Mouse (Mus musculus) MEL (cell line): ENCODE results near the gene Dnase1l2. TPM values are rescaled to one million over a fixed set of nuclear protein-coding genes. Genes with fewer than 3 reads are reported as not detected.

Experiments used
- DNase-seq: peaks from one replicate; pipeline ENCODE4 v3.0.0; 2011; ENCODE audit warnings: low read depth, low spot score
- H3K27ac ChIP-seq: 2 replicates; pipeline ENCODE4 v1.5.1; 2012; ENCODE audit warnings: low read depth, mild to moderate bottlenecking, control low read depth, low read length, moderate library complexity; ENCODE audit not compliant: control insufficient read depth
- H3K27me3 ChIP-seq, 2 experiments: fragments of 150-350 bp in 1 of 2; sonication (generic) in 1 of 2; 2 replicates each; pipeline ENCODE4 v1.6.1; 2012; ENCODE audit warnings: low read length in 2 of 2, mild to moderate bottlenecking in 2 of 2, improper control_type of control experiment in 1 of 2, moderate library complexity in 1 of 2; ENCODE audit not compliant: insufficient read depth in 2 of 2, control insufficient read depth in 1 of 2
- H3K36me3 ChIP-seq, 2 experiments: 2 replicates each; pipeline ENCODE4 v1.6.1; 2012 to 2014; ENCODE audit warnings: low read length in 2 of 2, improper control_type of control experiment in 1 of 2, inconsistent platforms in 1 of 2, mild to moderate bottlenecking in 1 of 2; ENCODE audit not compliant: insufficient read depth in 2 of 2, control insufficient read depth in 1 of 2
- H3K4me1 ChIP-seq, 2 experiments: fragments of 150-350 bp in 1 of 2; sonication (generic) in 1 of 2; 2 replicates each; pipeline ENCODE4 v1.6.1; 2012; ENCODE audit warnings: low read length in 2 of 2, improper control_type of control experiment in 1 of 2, mild to moderate bottlenecking in 1 of 2; ENCODE audit not compliant: insufficient read depth in 2 of 2, control insufficient read depth in 1 of 2
- H3K4me3 ChIP-seq, 2 experiments: fragments of 150-350 bp in 1 of 2; sonication (generic) in 1 of 2; 2 replicates each; pipeline ENCODE4 v1.5.1; 2012; ENCODE audit warnings: low read depth in 2 of 2, low read length in 2 of 2, mild to moderate bottlenecking in 2 of 2, moderate library complexity in 2 of 2, control low read depth in 1 of 2, improper control_type of control experiment in 1 of 2; ENCODE audit not compliant: control insufficient read depth in 1 of 2, insufficient read depth in 1 of 2
- H3K79me2 ChIP-seq: 2 replicates; pipeline ENCODE4 v1.6.1; 2012; ENCODE audit warnings: mild to moderate bottlenecking, low read length, moderate library complexity; ENCODE audit not compliant: control insufficient read depth, poor library complexity, insufficient read depth
- H3K9ac ChIP-seq: 2 replicates; pipeline ENCODE4 v1.6.1; 2012; ENCODE audit warnings: low read depth, mild to moderate bottlenecking, control low read depth, low read length, moderate library complexity; ENCODE audit not compliant: control insufficient read depth, poor library complexity, severe bottlenecking
- H3K9me3 ChIP-seq: fragments of 150-350 bp; sonication (generic); replicated peaks from 2 replicates; pipeline ENCODE4 v1.6.1; 2012; ENCODE audit warnings: mild to moderate bottlenecking, low read length, improper control_type of control experiment, moderate library complexity; ENCODE audit not compliant: insufficient read depth
- CHD1 ChIP-seq: IDR thresholded peaks from 2 replicates; pipeline ENCODE4 v1.6.1; 2012; ENCODE audit warnings: low read depth, mild to moderate bottlenecking, inconsistent platforms, low read length, improper control_type of control experiment
- CHD2 ChIP-seq: IDR thresholded peaks from 2 replicates; pipeline ENCODE4 v1.6.1; 2011; ENCODE audit warnings: low read length, improper control_type of control experiment
- CTCF ChIP-seq, 3 experiments: IDR thresholded peaks in 2 of 3; conservative IDR thresholded peaks in 1 of 3; 2 replicates each; pipeline ENCODE4 v1.5.1; 2011 to 2012; ENCODE audit warnings: low read length in 3 of 3, low read depth in 2 of 3, mild to moderate bottlenecking in 2 of 3, improper control_type of control experiment in 1 of 3, inconsistent platforms in 1 of 3, mixed read lengths in 1 of 3, moderate library complexity in 1 of 3; ENCODE audit not compliant: control insufficient read depth in 1 of 3, insufficient read depth in 1 of 3, poor library complexity in 1 of 3, severe bottlenecking in 1 of 3
- E2F4 ChIP-seq: IDR thresholded peaks from 2 replicates; pipeline ENCODE4 v1.6.1; 2011; ENCODE audit warnings: low read depth, low read length, improper control_type of control experiment, borderline replicate concordance
- ELF1 ChIP-seq: IDR thresholded peaks from 2 replicates; pipeline ENCODE4 v1.6.1; 2014; ENCODE audit warnings: low read depth, mild to moderate bottlenecking, inconsistent platforms, low read length, improper control_type of control experiment, moderate library complexity
- EP300 ChIP-seq, 2 experiments: IDR thresholded peaks; 2 replicates each; pipeline ENCODE4 v1.6.1; 2011; ENCODE audit warnings: improper control_type of control experiment in 2 of 2, low read length in 2 of 2, low read depth in 1 of 2, mild to moderate bottlenecking in 1 of 2
- GABPA ChIP-seq: IDR thresholded peaks from 2 replicates; pipeline ENCODE4 v1.6.1; 2012; ENCODE audit warnings: low read depth, mild to moderate bottlenecking, inconsistent platforms, low read length, improper control_type of control experiment, moderate library complexity
- GATA1 ChIP-seq: IDR thresholded peaks from 2 replicates; pipeline ENCODE4 v1.6.1; 2011; ENCODE audit warnings: low read depth, low read length, improper control_type of control experiment
- HCFC1 ChIP-seq: IDR thresholded peaks from 2 replicates; pipeline ENCODE4 v1.6.1; 2012; ENCODE audit warnings: low read depth, mild to moderate bottlenecking, inconsistent platforms, low read length, improper control_type of control experiment, moderate library complexity
- JUND ChIP-seq: IDR thresholded peaks from 2 replicates; pipeline ENCODE4 v1.6.1; 2011; ENCODE audit warnings: low read depth, mild to moderate bottlenecking, improper control_type of control experiment, low read length
- KAT2A ChIP-seq: conservative IDR thresholded peaks from 2 replicates; pipeline ENCODE4 v1.6.1; 2012; ENCODE audit warnings: low read depth, low read length, improper control_type of control experiment, inconsistent platforms
- MAFK ChIP-seq: IDR thresholded peaks from 2 replicates; pipeline ENCODE4 v1.6.1; 2011; ENCODE audit warnings: low read depth, mild to moderate bottlenecking, low read length, improper control_type of control experiment, borderline replicate concordance
- MAX ChIP-seq: IDR thresholded peaks from 2 replicates; pipeline ENCODE4 v1.6.1; 2011; ENCODE audit warnings: low read length, improper control_type of control experiment
- MAZ ChIP-seq: IDR thresholded peaks from 2 replicates; pipeline ENCODE4 v1.6.1; 2012; ENCODE audit warnings: low read depth, mild to moderate bottlenecking, inconsistent platforms, low read length, improper control_type of control experiment
- MEF2A ChIP-seq: IDR thresholded peaks from 2 replicates; pipeline ENCODE4 v1.6.1; 2014; ENCODE audit warnings: low read depth, mild to moderate bottlenecking, inconsistent platforms, low read length, improper control_type of control experiment; ENCODE audit not compliant: poor library complexity, insufficient replicate concordance, severe bottlenecking; ENCODE audit errors: extremely low read depth
- MXI1 ChIP-seq: IDR thresholded peaks from 2 replicates; pipeline ENCODE4 v1.6.1; 2011; ENCODE audit warnings: mild to moderate bottlenecking, low read depth, low read length, improper control_type of control experiment
- MYB ChIP-seq: IDR thresholded peaks from 2 replicates; pipeline ENCODE4 v1.6.1; 2011; ENCODE audit warnings: mild to moderate bottlenecking, low read depth, low read length, improper control_type of control experiment
- MYC ChIP-seq: IDR thresholded peaks from 2 replicates; pipeline ENCODE4 v1.6.1; 2011; ENCODE audit warnings: low read depth, mild to moderate bottlenecking, low read length, improper control_type of control experiment, moderate library complexity
- NELFE ChIP-seq: IDR thresholded peaks from 2 replicates; pipeline ENCODE4 v1.6.1; 2011; ENCODE audit warnings: low read depth, low read length, improper control_type of control experiment
- NRF1 ChIP-seq: IDR thresholded peaks from 2 replicates; pipeline ENCODE4 v1.6.1; 2014; ENCODE audit warnings: low read depth, mild to moderate bottlenecking, inconsistent platforms, low read length, improper control_type of control experiment, moderate library complexity; ENCODE audit not compliant: poor library complexity, insufficient read depth, severe bottlenecking
- POLR2A ChIP-seq, 2 experiments: IDR thresholded peaks; 2 replicates each; pipeline ENCODE4 v1.6.1; 2011 to 2012; ENCODE audit warnings: low read length in 2 of 2, mild to moderate bottlenecking in 2 of 2, control low read depth in 1 of 2, improper control_type of control experiment in 1 of 2, low read depth in 1 of 2, moderate library complexity in 1 of 2; ENCODE audit not compliant: control insufficient read depth in 1 of 2, insufficient read depth in 1 of 2, poor library complexity in 1 of 2
- POLR2AphosphoS2 ChIP-seq: IDR thresholded peaks from 2 replicates; pipeline ENCODE4 v1.6.1; 2011; ENCODE audit warnings: low read length, improper control_type of control experiment
- POLR2AphosphoS5 ChIP-seq: IDR thresholded peaks from 2 replicates; pipeline ENCODE4 v1.6.1; 2012; ENCODE audit warnings: low read depth, borderline replicate concordance, mild to moderate bottlenecking, inconsistent platforms, low read length, moderate library complexity, mixed read lengths
- RAD21 ChIP-seq: IDR thresholded peaks from 2 replicates; pipeline ENCODE4 v1.6.1; 2011; ENCODE audit warnings: mild to moderate bottlenecking, low read depth, low read length, improper control_type of control experiment
- RCOR1 ChIP-seq: IDR thresholded peaks from 2 replicates; pipeline ENCODE4 v1.6.1; 2012; ENCODE audit warnings: low read depth, mild to moderate bottlenecking, inconsistent platforms, low read length, improper control_type of control experiment
- SIN3A ChIP-seq: IDR thresholded peaks from 2 replicates; pipeline ENCODE4 v1.6.1; 2012; ENCODE audit warnings: low read length, improper control_type of control experiment, inconsistent platforms
- SMC3 ChIP-seq: IDR thresholded peaks from 2 replicates; pipeline ENCODE4 v1.6.1; 2011; ENCODE audit warnings: low read depth, low read length, improper control_type of control experiment
- TAL1 ChIP-seq: IDR thresholded peaks from 2 replicates; pipeline ENCODE4 v1.6.1; 2012; ENCODE audit warnings: mild to moderate bottlenecking, inconsistent platforms, low read length, moderate library complexity, mixed read lengths
- TBP ChIP-seq: IDR thresholded peaks from 2 replicates; pipeline ENCODE4 v1.8.0; 2011; ENCODE audit warnings: low read depth, low read length, improper control_type of control experiment
- UBTF ChIP-seq: IDR thresholded peaks from 2 replicates; pipeline ENCODE4 v1.6.1; 2012; ENCODE audit warnings: low read depth, mild to moderate bottlenecking, inconsistent platforms, low read length, improper control_type of control experiment, moderate library complexity, borderline replicate concordance; ENCODE audit not compliant: insufficient read depth
- USF1 ChIP-seq: IDR thresholded peaks from 2 replicates; pipeline ENCODE4 v1.6.1; 2014; ENCODE audit warnings: low read depth, mild to moderate bottlenecking, inconsistent platforms, low read length, improper control_type of control experiment, moderate library complexity
- USF2 ChIP-seq, 2 experiments: IDR thresholded peaks; 2 replicates each; pipeline ENCODE4 v1.6.1; 2011 to 2012; ENCODE audit warnings: improper control_type of control experiment in 2 of 2, low read length in 2 of 2, borderline replicate concordance in 1 of 2, inconsistent platforms in 1 of 2, low read depth in 1 of 2, mild to moderate bottlenecking in 1 of 2; ENCODE audit not compliant: insufficient read depth in 1 of 2
- ZC3H11A ChIP-seq: IDR thresholded peaks from 2 replicates; pipeline ENCODE4 v1.6.1; 2012; ENCODE audit warnings: low read depth, mild to moderate bottlenecking, inconsistent platforms, low read length, improper control_type of control experiment
- ZKSCAN1 ChIP-seq: IDR thresholded peaks from 2 replicates; pipeline ENCODE4 v1.6.1; 2012; ENCODE audit warnings: low read depth, mild to moderate bottlenecking, inconsistent platforms, low read length, improper control_type of control experiment, moderate library complexity
- ZMIZ1 ChIP-seq: IDR thresholded peaks from 2 replicates; pipeline ENCODE4 v1.6.1; 2012; ENCODE audit warnings: low read depth, mild to moderate bottlenecking, inconsistent platforms, low read length, improper control_type of control experiment, moderate library complexity
- ZNF384 ChIP-seq: IDR thresholded peaks from 2 replicates; pipeline ENCODE4 v1.6.1; 2012; ENCODE audit warnings: low read depth, mild to moderate bottlenecking, inconsistent platforms, low read length, improper control_type of control experiment
- polyA plus RNA-seq, 2 experiments: library from polyadenylated mRNA; stranded (reverse) in 1 of 2; unstranded in 1 of 2; fragments of >175 nt in 1 of 2; fragments of >200 nt in 1 of 2; gene quantifications; 2 replicates each; pipeline versions ENCODE4 v1.2.1 to v1.2.4; 2012; ENCODE audit warnings: low replicate concordance in 2 of 2, low read depth in 1 of 2; ENCODE audit not compliant: insufficient read length in 2 of 2, insufficient read depth in 1 of 2, missing spikeins in 1 of 2
- total RNA-seq: library from RNA; depleted of rRNA; stranded (reverse); fragments of 300-350 nt; gene quantifications from 2 replicates; pipeline ENCODE4 v1.2.3, GENCODE M21; 2012

Dnase1l2 gene
- total and polyA plus RNA-seq, 3 experiments: 0.62 to 1.8 TPM; not detected in 1

- peaks cover 3 to 5% of the 10 kb centered on the region in 2 experiments; a peak in 2 of 4 replicates for H3K4me1 ChIP-seq
- H3K4me3 ChIP-seq: peak within 1 kb of the TSS; percentile 59 to 77
- no peaks in the 10 kb centered on the region for H3K27me3 ChIP-seq
- H3K9ac ChIP-seq: peak within 1 kb of the TSS; percentile 80
- H3K79me2 ChIP-seq: peaks cover 10% of the 10 kb centered on the region
- no peaks in the 10 kb centered on the region for H3K9me3 ChIP-seq
- H3K36me3 ChIP-seq: peaks cover 6 to 15% of the 10 kb centered on the region in 2 experiments; a peak in 3 of 4 replicates
- H3K27ac ChIP-seq: peak within 1 kb of the TSS; percentile 52
- DNase-seq: peak; percentile 92
- TF ChIP-seq EP300 (IDR thresholded peaks at IDR 0.05; ENCODE audit: low read depth in 1 of 2, low read length in 2 of 2) (peak in 1 of 2 experiments; percentile 27; a peak in 1 of 4 replicates), KAT2A (no peak), MYB (no peak), USF1 (0 out of 2 replicates have a peak, but pooled peaks have one; percentile 25), E2F4 (no peak), MXI1 (peak; percentile 81), MEF2A (no peak), MYC (peak; percentile 48), ELF1 (no peak), ZC3H11A (no peak), POLR2AphosphoS5 (no peak), MAZ (peak; percentile 64; the same call in 1 of the 2 replicates), SMC3 (no peak), TBP (peak; percentile 58; the same call in 1 of the 2 replicates), ZNF384 (no peak), MAFK (no peak), MAX (peak; percentile 73), ZKSCAN1 (peak; percentile 76), USF2 (IDR thresholded peaks at IDR 0.05; ENCODE audit: borderline replicate concordance in 1 of 2, insufficient read depth in 1 of 2, low read depth in 1 of 2, low read length in 2 of 2) (no peak), CTCF (IDR thresholded peaks at IDR 0.05 in 2 of 3, conservative IDR thresholded peaks at IDR 0.05 in 1 of 3; ENCODE audit: control insufficient read depth in 1 of 3, insufficient read depth in 1 of 3, low read depth in 2 of 3, low read length in 3 of 3, poor library complexity in 1 of 3, severe bottlenecking in 1 of 3) (0 out of 6 replicates have a peak, but pooled peaks of 1 of the 3 experiments have one; percentile 3), TAL1 (no peak), SIN3A (peak; percentile 78), CHD2 (no peak), POLR2A (IDR thresholded peaks at IDR 0.05; ENCODE audit: control insufficient read depth in 1 of 2, insufficient read depth in 1 of 2, low read depth in 1 of 2, low read length in 2 of 2, poor library complexity in 1 of 2) (peak; percentile 89 to 90), RAD21 (no peak), RCOR1 (0 out of 2 replicates have a peak, but pooled peaks have one; percentile 33), POLR2AphosphoS2 (peak; percentile 99), CHD1 (0 out of 2 replicates have a peak, but pooled peaks have one; percentile 25), UBTF (peak; percentile 82; the same call in 1 of the 2 replicates), GATA1 (no peak), HCFC1 (peak; percentile 63), NELFE (peak; percentile 91), JUND (no peak), GABPA (no peak), NRF1 (0 out of 2 replicates have a peak, but pooled peaks have one; percentile 14), ZMIZ1 (peak; percentile 93)
Measured at GRCm38 (mm10) chr17:24426471-24427169, 16.3 kb downstream of the Dnase1l2 start, which contains the start of gene Eci1. Gene Eci1 (plus strand): TSS chr17:24426641.
